Mouse (Mus musculus) kidney, adult 2 months (tissue): ENCODE results near the gene Pitx1. TPM values are rescaled to one million over a fixed set of nuclear protein-coding genes. Genes with fewer than 3 reads are reported as not detected.

Source experiments
- DNase-seq: peaks from one replicate; pipeline ENCODE4 v3.0.0; 2021
- H3K27ac ChIP-seq: fragments of 200-500 bp; 2 replicates; pipeline ENCODE4 v1.5.1; 2012; ENCODE audit warnings: low read depth, low read length, control low read depth, inconsistent platforms; ENCODE audit not compliant: insufficient read depth
- H3K27me3 ChIP-seq: fragments of 200-500 bp; replicated peaks from 2 replicates; pipeline ENCODE4 v1.6.1; 2012; ENCODE audit warnings: mild to moderate bottlenecking, moderate library complexity, low read length, inconsistent platforms; ENCODE audit not compliant: control insufficient read depth, insufficient read depth
- H3K36me3 ChIP-seq: fragments of 200-500 bp; 2 replicates; pipeline ENCODE4 v1.6.1; 2012; ENCODE audit warnings: mild to moderate bottlenecking, moderate library complexity, low read length, inconsistent platforms; ENCODE audit not compliant: control insufficient read depth, insufficient read depth
- H3K4me1 ChIP-seq: fragments of 200-500 bp; 2 replicates; pipeline ENCODE4 v1.6.1; 2011; ENCODE audit warnings: low read length; ENCODE audit not compliant: control insufficient read depth, insufficient read depth
- H3K4me3 ChIP-seq: fragments of 200-500 bp; 2 replicates; pipeline ENCODE4 v1.5.1; 2011; ENCODE audit warnings: mild to moderate bottlenecking, low read depth, low read length, control low read depth; ENCODE audit not compliant: insufficient read depth
- CTCF ChIP-seq: fragments of 200-500 bp; conservative IDR thresholded peaks from 2 replicates; pipeline ENCODE4 v1.5.1; 2011; ENCODE audit warnings: low read depth, mild to moderate bottlenecking, control low read depth, low read length, moderate library complexity, mixed read lengths; ENCODE audit not compliant: insufficient read depth, insufficient read length
- POLR2A ChIP-seq: fragments of 200-500 bp; IDR thresholded peaks from one replicate; pipeline ENCODE4 v1.6.1; 2011; ENCODE audit warnings: low read depth, low read length, control low read depth
- WGBS: fragments of 180-500 bp; shearing (Covaris S2); methylation state at CpG from one replicate; pipeline ENCODE4 v1.1.7; 2018; 5-methylcytosine and 5-hydroxymethylcytosine counted together
- polyA plus RNA-seq: library from polyadenylated mRNA; depleted of rRNA; stranded (reverse); fragments of >200 nt; gene quantifications from 2 replicates; pipeline ENCODE4 v1.2.3, GENCODE M21; 2012; rRNA removed

Pitx1 gene
- polyA plus RNA-seq = 0.03 and 0.05 TPM in 2 replicates

DNA sequence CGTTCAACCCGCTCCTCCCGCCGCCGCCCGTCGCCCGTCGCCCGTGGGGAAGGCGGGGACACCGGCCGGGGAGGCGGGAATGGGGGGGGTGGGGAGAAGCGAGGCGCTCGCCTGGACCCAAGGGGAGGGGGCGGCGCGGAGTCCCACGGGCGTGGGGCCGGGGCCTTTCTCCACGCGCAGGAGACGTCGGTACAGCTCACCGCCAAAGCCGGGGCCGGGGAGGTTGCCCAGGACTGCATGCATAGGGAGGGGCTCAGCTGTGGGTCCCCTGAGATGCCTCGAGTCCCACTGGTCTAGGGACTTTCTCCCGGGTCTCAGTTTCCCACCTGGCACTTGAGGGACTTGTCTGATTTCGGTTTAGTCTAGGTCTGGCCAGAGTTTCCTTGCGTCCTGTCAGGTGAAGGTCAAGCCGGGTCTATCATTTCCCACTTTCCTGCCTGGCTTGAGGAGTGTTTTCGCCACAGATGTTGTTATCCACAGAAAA lies at the start of gene Pitx1:
Pitx1 (minus strand) TSS at position 51 of the 484 bp plus-strand sequence.
- no peaks in the 10 kb centered on the region for H3K4me1 ChIP-seq
- TF ChIP-seq POLR2A (no peak), CTCF (no peak)
- WGBS = 2% methylated on average over 36 of the region's 36 CpGs
- H3K4me3 ChIP-seq = no peak within 1 kb of the TSS
- DNase-seq = no peak
- peaks cover 12% of the 10 kb centered on the region; the same call in 1 of the 2 replicates for H3K27me3 ChIP-seq
- no peak within 1 kb of the TSS for H3K27ac ChIP-seq
- no peaks in the 10 kb centered on the region for H3K36me3 ChIP-seq

DNA sequence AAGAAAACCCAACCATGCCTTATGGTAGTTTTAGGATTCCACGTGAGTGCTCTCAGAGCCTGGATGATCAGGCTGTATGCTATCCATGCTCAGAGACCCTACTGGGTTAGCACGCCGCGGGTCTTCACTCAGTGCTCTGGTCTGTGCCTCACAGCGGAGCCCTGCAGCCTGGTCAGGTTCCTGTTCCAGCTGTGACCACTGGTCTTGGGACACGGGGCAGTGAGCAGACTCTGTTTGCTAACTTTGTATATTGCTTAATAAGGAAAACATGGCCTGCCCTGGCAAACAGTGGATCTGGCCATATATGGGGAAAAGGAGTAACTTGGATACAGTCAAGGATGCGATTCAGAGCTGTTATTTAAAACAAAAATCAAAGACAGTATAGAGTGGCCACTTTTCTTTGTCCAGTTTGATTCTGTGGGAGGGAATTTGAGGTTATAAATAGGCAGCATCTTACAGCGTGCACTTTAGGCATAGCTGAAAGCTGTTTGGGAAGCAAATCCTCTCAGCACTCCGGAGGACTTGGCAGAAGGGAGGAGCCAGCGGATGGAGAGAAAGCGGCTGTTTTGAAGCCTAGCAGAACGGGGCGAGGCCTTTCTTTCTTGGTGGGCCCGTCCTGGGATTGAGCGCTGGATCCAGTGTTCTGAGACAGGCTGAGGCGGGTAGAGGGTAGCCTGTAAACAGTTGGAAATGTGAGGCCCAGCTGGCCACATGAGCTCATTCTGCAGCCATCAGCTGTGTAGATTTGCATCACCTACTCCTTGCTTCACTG lies 45.6 kb upstream of the Pitx1 start:
- Histone ChIP-seq H3K36me3 (no peaks in the 10 kb centered on the region), H3K4me1 (no peaks in the 10 kb centered on the region), H3K4me3 (no peak overlapping the region), H3K27me3 (no peaks in the 10 kb centered on the region), H3K27ac (no peak overlapping the region)
- no peak for TF ChIP-seq POLR2A
- DNase-seq = no peak
- WGBS = 61% methylated on average over 16 of the region's 16 CpGs

DNA sequence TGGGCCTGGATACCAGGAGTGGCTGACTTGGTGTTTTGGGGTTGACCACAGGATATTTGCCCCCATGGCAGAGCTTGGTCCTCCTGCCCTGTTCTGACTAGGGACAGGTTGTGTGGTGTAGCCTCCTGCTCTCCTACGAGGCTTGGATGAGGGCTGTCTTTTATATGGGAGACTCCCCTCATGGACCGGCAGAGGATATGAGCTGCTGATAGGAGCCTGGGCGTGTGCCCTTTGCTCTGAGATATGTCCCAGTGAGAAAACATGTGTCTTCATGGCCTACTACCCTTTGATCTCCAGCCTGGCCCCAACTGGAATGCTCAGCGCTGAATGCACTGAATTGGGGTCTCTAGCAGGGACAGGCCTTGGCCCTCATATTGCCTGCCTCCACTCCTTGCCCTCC lies 42.4 kb upstream of the Pitx1 start:
- H3K36me3 ChIP-seq = no peaks in the 10 kb centered on the region
- no peaks in the 10 kb centered on the region for H3K27me3 ChIP-seq
- no peak for DNase-seq
- WGBS = 93% methylated on average over 4 of the region's 4 CpGs
- H3K27ac ChIP-seq = no peak overlapping the region
- no peaks in the 10 kb centered on the region for H3K4me1 ChIP-seq
- TF ChIP-seq CTCF (no peak), POLR2A (no peak)
- no peak overlapping the region for H3K4me3 ChIP-seq

DNA sequence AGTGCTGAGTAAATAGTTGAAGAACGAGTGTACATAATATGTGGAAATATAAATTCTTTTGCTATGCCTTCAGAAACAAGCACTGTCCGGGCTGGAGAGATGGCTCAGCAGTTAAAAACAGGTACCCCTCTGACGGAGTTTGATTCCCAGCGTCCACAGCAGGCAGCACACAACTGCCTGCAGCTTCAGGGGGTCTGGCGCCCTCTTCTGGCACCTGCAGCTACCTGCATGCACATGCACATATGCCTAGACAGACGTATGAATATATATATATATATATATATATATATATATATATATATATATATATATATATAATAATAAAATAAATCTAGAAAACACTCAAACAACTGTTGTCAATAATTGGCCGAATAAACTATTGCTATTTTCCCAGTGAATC lies 35.4 kb upstream of the Pitx1 start:
- no peak for DNase-seq
- WGBS = 78% methylated on average over 7 of the region's 7 CpGs
- H3K27ac ChIP-seq = no peak overlapping the region
- no peak overlapping the region for H3K4me3 ChIP-seq
- H3K36me3 ChIP-seq = no peaks in the 10 kb centered on the region
- TF ChIP-seq POLR2A = no peak
- no peak for TF ChIP-seq CTCF
- no peaks in the 10 kb centered on the region for H3K4me1 ChIP-seq
- H3K27me3 ChIP-seq = no peaks in the 10 kb centered on the region

GRCm38 (mm10) chr13:55870001-55870400 lies 34.0 kb upstream of the Pitx1 start:
- Histone ChIP-seq H3K4me1 (no peaks in the 10 kb centered on the region), H3K4me3 (no peak overlapping the region), H3K27ac (no peak overlapping the region), H3K27me3 (no peaks in the 10 kb centered on the region), H3K36me3 (no peaks in the 10 kb centered on the region)
- 75% methylated on average over 1 of the region's 1 CpGs for WGBS
- no peak for TF ChIP-seq POLR2A
- 0 out of 2 replicates have a peak, but pooled peaks have one; percentile 16 for TF ChIP-seq CTCF
- DNase-seq = no peak

DNA sequence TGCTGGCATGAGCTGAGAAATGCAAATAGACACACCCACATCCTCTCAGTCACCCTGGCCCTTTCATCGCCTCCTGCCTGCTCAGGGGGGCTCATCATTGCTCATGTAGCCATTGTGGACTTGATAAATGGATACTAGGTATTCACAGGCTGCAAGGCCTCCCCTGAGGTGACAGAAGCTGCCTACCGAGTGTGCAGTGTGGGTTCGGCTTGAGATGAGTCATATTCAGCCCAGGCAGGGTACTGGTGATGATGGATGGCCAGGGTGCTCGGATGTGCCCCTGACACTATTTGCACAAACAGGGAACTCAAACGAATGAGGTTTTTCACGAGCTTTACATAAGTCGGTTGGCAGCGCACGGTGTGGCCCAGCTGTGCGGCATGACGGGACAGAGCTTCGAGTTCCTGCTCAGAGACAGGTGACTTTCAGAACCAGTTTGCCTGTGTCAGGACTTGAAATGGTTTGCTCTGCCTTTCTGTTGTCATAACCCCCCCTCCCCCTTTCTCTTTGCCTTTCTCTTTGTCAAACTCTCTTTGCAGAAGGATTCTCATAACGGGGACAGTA lies 31.6 kb upstream of the Pitx1 start:
- 69% methylated on average over 13 of the region's 13 CpGs for whole genome bisulfite sequencing
- Histone ChIP-seq H3K36me3 (no peaks in the 10 kb centered on the region), H3K27me3 (no peaks in the 10 kb centered on the region), H3K4me1 (no peaks in the 10 kb centered on the region), H3K4me3 (no peak overlapping the region), H3K27ac (no peak overlapping the region)
- TF ChIP-seq CTCF = no peak
- TF ChIP-seq POLR2A = no peak
- no peak for DNase-seq

DNA sequence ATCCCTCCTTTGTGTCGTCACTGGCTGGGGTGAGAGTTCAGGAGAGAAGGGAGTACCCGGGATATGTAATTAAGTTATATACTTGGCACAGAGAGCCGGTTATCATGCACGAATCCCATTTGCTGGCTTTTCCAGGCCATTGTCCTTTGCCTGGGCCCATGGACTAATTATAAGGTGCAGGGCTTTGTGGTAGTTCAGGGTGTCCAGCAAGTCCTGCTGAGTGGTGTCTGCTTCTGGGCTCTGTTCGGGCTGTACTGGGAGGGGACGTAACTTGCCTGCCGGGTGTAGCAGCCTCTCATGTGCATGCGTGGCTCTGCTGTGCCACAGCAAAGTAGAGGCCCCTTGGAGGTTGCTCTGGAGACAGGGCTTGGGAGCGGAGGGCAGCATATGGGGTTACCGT lies 24.5 kb upstream of the Pitx1 start:
- Histone ChIP-seq H3K4me3 (no peak overlapping the region), H3K27me3 (no peaks in the 10 kb centered on the region), H3K27ac (no peak overlapping the region), H3K4me1 (no peaks in the 10 kb centered on the region), H3K36me3 (no peaks in the 10 kb centered on the region)
- TF ChIP-seq CTCF (no peak), POLR2A (no peak)
- DNase-seq = no peak
- WGBS = 68% methylated on average over 10 of the region's 10 CpGs
